Mouse (Mus musculus): ENCODE data around the gene Dnajc15.

DNA sequence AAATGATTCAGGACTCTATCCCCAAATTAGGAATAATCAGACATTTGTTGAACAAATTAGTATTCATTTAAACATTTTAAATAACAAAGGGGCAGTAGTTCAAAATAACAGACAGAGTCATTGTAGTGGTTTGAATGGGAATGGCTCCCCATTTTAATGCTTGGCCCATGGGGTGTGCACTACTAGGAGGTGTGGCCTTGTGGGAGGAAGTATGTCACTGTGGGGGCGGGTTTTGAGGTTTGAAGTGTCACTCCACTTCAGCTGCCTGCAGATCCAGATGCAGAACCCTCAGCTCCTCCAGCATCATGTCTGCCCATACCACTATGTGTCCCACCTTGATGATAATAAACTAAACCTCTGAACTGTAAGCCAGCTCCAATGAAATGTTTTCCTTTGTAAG, 26.6 kb downstream of the Dnajc15 start:
- no peak for TF ChIP-seq EP300 (IDR thresholded peaks at IDR 0.05)
- TF ChIP-seq CTCF (IDR thresholded peaks at IDR 0.05) = no peak
